In genomic region chr13:53374241-53374640, GRCm38 (mm10) we compare ENCODE assay signal across 23 mouse cellular contexts. TPM values are rescaled to one million over a fixed set of nuclear protein-coding genes. Genes with fewer than 3 reads are reported as not detected.
DNase-seq lines count a peak whose midpoint lies in the region; ATAC-seq lines count a peak whose summit lies in the region.
"Had no signal": no experiment of that assay in that cellular context is flagged by ENCODE, and none has a peak within 500 bp of the region (broad histone marks: within the 10 kb centered on the region; RNA-seq: fewer than 3 reads in every experiment).

No protein-coding gene starts in this region.

- peak; percentile 50 for ATAC-seq in inflammation-experienced regulatory T-cells, adult 6 months
- ATAC-seq: forebrain, embryonic 14.5 days; forebrain, postnatal 0 days; hindbrain, postnatal 0 days; intestine, embryonic 15.5 days; Patski had no signal

- DNase-seq in 416B (ENCODE audit: low read depth) (peak; percentile 6), R1 (ENCODE audit: low read depth, low spot score) (peak; percentile 28)
- DNase-seq in CD4-positive, CD25-positive, alpha-beta regulatory T cell, adult 2 months (ENCODE audit: low read depth, low spot score): peak; percentile 29
- no peak for DNase-seq in kidney, adult 8-10 months
- DNase-seq in cerebellum, adult 11 months: no peak
- DNase-seq in heart, postnatal 36 days: no peak
- DNase-seq: adrenal gland, adult 8-10 months; adrenal gland, postnatal 25 days; cerebellum, adult 18-20 months; cerebellum, adult 9-10 months; cerebellum, postnatal 14 days; forebrain, postnatal 0 days; gastrocnemius, adult 2 months; gastrocnemius, postnatal 14 days; heart, adult 11 months; heart, postnatal 10 days; heart, postnatal 4 days; kidney, adult 11 months had no signal

- intact Hi-C loops in heart, postnatal 36 days (cut with DNase I): no loop called here

RNA-seq across cellular contexts. Expression of gene Sptlc1, which starts 3.0 kb away (rescaled TPM):
- 10 to 100 TPM; 32.3 to 34.7 (median 32.4) TPM for polyA plus RNA-seq in inflammation-experienced regulatory T-cells, adult 6 months (2017; shearing (Covaris generic))
- 10 to 100 TPM; 13.3 to 14.9 TPM for total RNA-seq in heart, postnatal 36 days (2021)

Comparison
In these comparisons a context has a peak if more than half of its experiments do, and no peak if none do; other contexts are left out.
1. DNase-seq: peak in 416B (single experiment), CD4-positive, CD25-positive, alpha-beta regulatory T cell, adult 2 months (single experiment) and R1 (single experiment); none in kidney, adult 8-10 months (0 of 2), cerebellum, adult 11 months (single experiment) and heart, postnatal 36 days (0 of 2).